Mouse (Mus musculus): ENCODE data around the gene Daam1.

GRCm38 (mm10) chr12:71980746-71981145 lies 149.9 kb downstream of the Daam1 start:
- TF ChIP-seq CEBPB (IDR thresholded peaks at IDR 0.05; ENCODE audit: insufficient read depth, poor library complexity, severe bottlenecking) (no peak), MYOG (IDR thresholded peaks at IDR 0.05; ENCODE audit: control insufficient read depth in 1 of 3, insufficient read depth in 1 of 3, insufficient read length in 2 of 3, low read depth in 2 of 3) (no peak), MAX (IDR thresholded peaks at IDR 0.05; ENCODE audit: low read depth) (no peak)
